Mouse (Mus musculus) B cell, adult 62 days (primary cell): ENCODE measurements around the gene Hdac11. TPM values are rescaled to one million over a fixed set of nuclear protein-coding genes. Genes with fewer than 3 reads are reported as not detected.

ENCODE experiments used
- total RNA-seq: library from RNA; stranded (reverse); gene quantifications from 4 replicates; pipeline ENCODE4 v1.2.4, GENCODE M21; 2023

The Hdac11 gene
- 3.2 to 5.5 TPM (median 4.5 TPM) in 4 replicates for total RNA-seq

DNA sequence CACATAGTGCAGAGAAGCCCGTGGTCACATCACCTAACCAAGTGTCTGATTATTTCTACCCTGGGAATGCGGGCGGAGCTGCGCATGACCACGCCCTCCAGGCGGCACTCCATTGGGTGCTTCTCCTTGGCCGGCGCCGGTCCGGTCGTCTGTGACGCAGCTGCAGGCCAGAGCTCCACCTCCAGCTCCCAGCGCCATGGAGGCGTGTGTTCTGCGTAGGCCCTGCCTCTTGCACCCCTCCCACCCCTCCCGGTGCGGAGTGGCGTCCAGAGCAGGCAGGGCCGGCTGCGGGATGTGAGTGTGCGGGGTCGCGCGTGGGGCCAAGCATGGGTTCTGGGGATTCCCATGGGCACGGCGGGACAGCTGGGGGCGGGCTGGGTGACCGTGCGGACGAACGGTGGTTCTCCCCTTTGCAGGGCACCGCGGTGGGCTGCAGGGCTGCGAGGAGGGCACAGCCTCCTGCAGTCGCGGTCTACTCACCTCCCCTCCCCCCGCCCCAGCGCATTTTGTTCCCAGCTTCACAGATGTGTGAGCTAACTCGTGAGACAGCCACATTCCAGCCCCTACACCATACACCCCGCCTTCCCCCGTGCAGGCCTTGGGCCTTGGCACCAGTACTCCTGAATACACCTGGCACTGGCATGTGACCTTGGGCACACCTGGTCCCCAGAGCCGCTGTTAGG, at the start of gene Hdac11:
TSS of gene Hdac11 (plus strand) at position 112 of the 683 bp plus-strand sequence.

DNA sequence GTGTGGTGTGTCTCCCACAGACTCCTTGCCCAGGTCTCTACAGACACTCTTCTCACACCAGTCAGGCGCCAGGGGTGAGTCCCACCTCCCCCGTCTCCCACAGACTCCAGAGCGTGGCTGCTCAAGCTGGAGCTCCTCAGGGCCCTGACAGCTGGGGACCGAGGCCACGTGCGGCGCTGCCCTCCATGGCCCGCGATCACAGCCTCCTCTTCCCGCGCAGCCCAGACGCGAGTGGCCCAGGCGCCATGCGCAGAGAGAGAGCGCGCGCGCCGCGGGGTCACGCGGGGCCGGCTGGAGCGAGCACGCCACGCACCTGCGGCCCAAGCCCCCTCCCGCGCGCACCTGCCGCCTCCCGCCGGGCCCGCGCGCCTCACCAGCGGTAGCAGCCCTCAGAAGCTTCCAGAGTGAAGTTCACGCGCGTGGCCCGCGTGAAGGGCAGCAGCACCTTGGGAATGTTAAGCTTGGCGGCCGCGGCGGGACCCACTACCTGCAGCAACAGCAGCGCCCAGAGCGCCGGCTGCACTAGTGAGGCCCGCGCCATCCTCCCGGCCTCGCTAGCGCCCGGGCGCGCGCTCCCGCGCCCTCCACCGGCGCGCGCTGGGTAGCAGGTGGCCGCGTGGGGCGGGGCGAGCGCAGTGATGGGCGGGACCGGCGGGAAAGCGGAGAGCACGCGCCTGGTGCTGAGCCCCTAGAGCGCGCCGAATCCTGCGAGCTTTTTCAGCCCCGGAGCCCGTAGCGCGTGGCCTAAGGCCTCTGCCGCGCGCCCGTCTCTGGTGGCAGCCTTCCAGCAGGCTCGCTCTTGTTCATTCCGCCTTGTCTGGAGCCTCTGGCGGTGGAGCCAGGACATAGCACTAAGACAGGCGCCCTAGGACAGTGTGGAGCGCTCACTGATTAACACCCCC, 40.0 kb upstream of the Hdac11 start, which contains the start of gene Nup210:
TSS of gene Nup210 (minus strand) at position 586 of the 902 bp plus-strand sequence.

DNA sequence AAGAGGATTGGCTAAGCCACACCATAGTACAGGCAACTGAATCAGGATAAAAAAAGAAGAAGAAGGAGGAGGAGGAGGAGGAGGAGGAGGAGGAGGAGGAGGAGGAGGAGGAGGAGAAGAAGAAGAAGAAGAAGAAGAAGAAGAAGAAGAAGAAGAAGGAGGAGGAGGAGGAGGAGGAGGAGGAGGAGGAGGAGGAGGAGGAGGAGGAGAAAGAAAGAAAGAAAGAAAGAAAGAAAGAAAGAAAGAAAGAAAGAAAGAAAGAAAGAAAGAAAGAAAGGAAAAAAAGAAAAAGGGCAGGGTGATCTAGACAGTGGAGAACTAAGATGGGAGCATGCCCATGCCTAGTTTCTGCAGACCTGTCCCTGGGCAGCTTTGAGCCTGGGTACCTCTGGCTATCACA, 55.7 kb downstream of the Hdac11 start, which contains the start of gene Fbln2:
TSS of gene Fbln2 (plus strand) at position 301 of the 400 bp plus-strand sequence.

Other genes with a start within 250 kb of the Hdac11 start
- gene Iqsec1, start 168.0 kb upstream of the Hdac11 start, total RNA-seq: 502 to 572 TPM (median 541 TPM) in 4 replicates
- 129 to 154 TPM (median 146 TPM) in 4 replicates for gene Nup210, start 39.8 kb upstream of the Hdac11 start, total RNA-seq
- not detected in 4 replicates for gene Fbln2, start 55.8 kb downstream of the Hdac11 start, total RNA-seq